Comparison of ENCODE assay signal across 13 mouse cellular contexts in genomic region chr6:129535723-129536122, GRCm38 (mm10). TPM values are rescaled to one million over a fixed set of nuclear protein-coding genes. Genes with fewer than 3 reads are reported as not detected.
DNase-seq lines count a peak whose midpoint lies in the region; ATAC-seq and TF ChIP-seq lines count a peak whose summit lies in the region.
"Had no signal": no experiment of that assay in that cellular context is flagged by ENCODE, and none has a peak within 500 bp of the region (broad histone marks: within the 10 kb centered on the region; RNA-seq: fewer than 3 reads in every experiment).

No protein-coding gene starts in this region.

- no peak overlapping the region for H3K9ac ChIP-seq in hindbrain, embryonic 11.5 days (ENCODE audit: low read depth, low read length)
- no peak overlapping the region for H3K9ac ChIP-seq in stomach, embryonic 16.5 days (ENCODE audit: low read length)
- H3K9ac ChIP-seq in stomach, postnatal 0 days (ENCODE audit: low read length): no peak overlapping the region
- no peak overlapping the region for H3K9ac ChIP-seq in intestine, embryonic 16.5 days (ENCODE audit: low read depth, low read length)
- H3K9ac ChIP-seq: embryonic facial prominence, embryonic 12.5 days had no signal

- H3K4me1 ChIP-seq in hindbrain, embryonic 10.5 days (replicated peaks): peaks cover 23% of the 10 kb centered on the region
- no peaks in the 10 kb centered on the region for H3K4me1 ChIP-seq in hindbrain, embryonic 11.5 days (replicated peaks; ENCODE audit: control insufficient read depth, insufficient read depth, low read length)
- peaks cover 18% of the 10 kb centered on the region for H3K4me1 ChIP-seq in stomach, embryonic 16.5 days (ENCODE audit: control insufficient read depth, insufficient read depth, low read length)
- 0 out of 2 replicates have a peak, but pooled peaks cover 2% of the 10 kb centered on the region for H3K4me1 ChIP-seq in stomach, postnatal 0 days (replicated peaks; ENCODE audit: control insufficient read depth, insufficient read depth)
- H3K4me1 ChIP-seq in intestine, embryonic 16.5 days (ENCODE audit: control insufficient read depth, insufficient read depth, low read length): peaks cover 10% of the 10 kb centered on the region

- WGBS in hindbrain, embryonic 10.5 days: 87% methylated on average over 4 of the region's 4 CpGs
- WGBS in hindbrain, embryonic 11.5 days: 83% methylated on average over 4 of the region's 4 CpGs
- 68% methylated on average over 4 of the region's 4 CpGs for WGBS in stomach, embryonic 16.5 days
- 59% methylated on average over 4 of the region's 4 CpGs for WGBS in stomach, postnatal 0 days
- WGBS in intestine, embryonic 16.5 days: 63% methylated on average over 4 of the region's 4 CpGs

- H3K9me3 ChIP-seq in hindbrain, embryonic 10.5 days: no peaks in the 10 kb centered on the region
- H3K9me3 ChIP-seq in hindbrain, embryonic 11.5 days (ENCODE audit: control insufficient read depth, low read length): no peaks in the 10 kb centered on the region
- H3K9me3 ChIP-seq in stomach, embryonic 16.5 days (replicated peaks; ENCODE audit: control insufficient read depth, low read length): no peaks in the 10 kb centered on the region
- H3K9me3 ChIP-seq in stomach, postnatal 0 days (ENCODE audit: control insufficient read depth, low read length): no peaks in the 10 kb centered on the region
- no peaks in the 10 kb centered on the region for H3K9me3 ChIP-seq in intestine, embryonic 16.5 days (ENCODE audit: control insufficient read depth, low read length)
- H3K9me3 ChIP-seq: embryonic facial prominence, embryonic 12.5 days; G1E had no signal

- no peak for DNase-seq in hindbrain, embryonic 10.5 days (ENCODE audit: low spot score)
- no peak for DNase-seq in hindbrain, embryonic 11.5 days (ENCODE audit: low spot score)
- no peak for DNase-seq in stomach, postnatal 0 days (ENCODE audit: low spot score)
- DNase-seq in thymus, postnatal 25 days: no peak
- DNase-seq in adrenal gland, postnatal 25 days: no peak
- DNase-seq in adrenal gland, adult 2 months: no peak
- DNase-seq: thymus, adult 18-20 months had no signal

- H3K27me3 ChIP-seq in hindbrain, embryonic 10.5 days (ENCODE audit: insufficient read depth, poor library complexity, severe bottlenecking): no peaks in the 10 kb centered on the region
- no peaks in the 10 kb centered on the region for H3K27me3 ChIP-seq in hindbrain, embryonic 11.5 days (ENCODE audit: control insufficient read depth, insufficient read depth, low read length)
- H3K27me3 ChIP-seq in stomach, embryonic 16.5 days (ENCODE audit: control insufficient read depth, insufficient read depth, low read length): no peaks in the 10 kb centered on the region
- no peaks in the 10 kb centered on the region for H3K27me3 ChIP-seq in stomach, postnatal 0 days (ENCODE audit: control insufficient read depth, insufficient read depth, low read length)
- no peaks in the 10 kb centered on the region for H3K27me3 ChIP-seq in intestine, embryonic 16.5 days (replicated peaks; ENCODE audit: control insufficient read depth, insufficient read depth, low read length)
- H3K27me3 ChIP-seq: embryonic facial prominence, embryonic 12.5 days had no signal

- ATAC-seq in hindbrain, embryonic 11.5 days (ENCODE audit: low FRiP score): no peak
- no peak for ATAC-seq in stomach, embryonic 16.5 days (ENCODE audit: insufficient read depth, low FRiP score)
- ATAC-seq in stomach, postnatal 0 days (ENCODE audit: low FRiP score, low TSS enrichment): no peak
- ATAC-seq in intestine, embryonic 16.5 days: no peak

- H3K4me3 ChIP-seq in hindbrain, embryonic 10.5 days: 0 out of 2 replicates have a peak overlapping the region, but pooled peaks have one; percentile 4
- H3K4me3 ChIP-seq in hindbrain, embryonic 11.5 days (ENCODE audit: low read depth, low read length): no peak overlapping the region
- no peak overlapping the region for H3K4me3 ChIP-seq in stomach, embryonic 16.5 days (replicated peaks; ENCODE audit: low read length)
- no peak overlapping the region for H3K4me3 ChIP-seq in stomach, postnatal 0 days (ENCODE audit: low read depth, low read length)
- no peak overlapping the region for H3K4me3 ChIP-seq in intestine, embryonic 16.5 days (ENCODE audit: low read length)
- H3K4me3 ChIP-seq: embryonic facial prominence, embryonic 12.5 days had no signal

- peaks cover 35% of the 10 kb centered on the region for H3K36me3 ChIP-seq in hindbrain, embryonic 10.5 days
- peaks cover 2% of the 10 kb centered on the region; the same call in 1 of the 2 replicates for H3K36me3 ChIP-seq in hindbrain, embryonic 11.5 days (ENCODE audit: control insufficient read depth, insufficient read depth, low read length)
- H3K36me3 ChIP-seq in stomach, embryonic 16.5 days (ENCODE audit: control insufficient read depth, insufficient read depth, low read length): peaks cover 5% of the 10 kb centered on the region; the same call in 1 of the 2 replicates
- peaks cover 15% of the 10 kb centered on the region for H3K36me3 ChIP-seq in stomach, postnatal 0 days (ENCODE audit: control insufficient read depth, insufficient read depth, low read length)
- H3K36me3 ChIP-seq in intestine, embryonic 16.5 days (ENCODE audit: control insufficient read depth, insufficient read depth, low read length): peaks cover 10% of the 10 kb centered on the region; the same call in 1 of the 2 replicates

- no peak for TF ChIP-seq EP300 in stomach, postnatal 0 days (optimal IDR thresholded peaks at IDR 0.05)

- H3K4me2 ChIP-seq in hindbrain, embryonic 11.5 days (replicated peaks; ENCODE audit: low read depth, low read length): no peak overlapping the region
- peak overlapping the region; percentile 4; the same call in 1 of the 2 replicates for H3K4me2 ChIP-seq in stomach, embryonic 16.5 days (ENCODE audit: low read depth, low read length)
- H3K4me2 ChIP-seq in stomach, postnatal 0 days (replicated peaks; ENCODE audit: low read depth): no peak overlapping the region
- 0 out of 2 replicates have a peak overlapping the region, but pooled peaks have one; percentile 4 for H3K4me2 ChIP-seq in intestine, embryonic 16.5 days (ENCODE audit: low read depth, low read length)
- H3K4me2 ChIP-seq: embryonic facial prominence, embryonic 12.5 days had no signal

- no peak overlapping the region for H3K27ac ChIP-seq in hindbrain, embryonic 10.5 days
- no peak overlapping the region for H3K27ac ChIP-seq in hindbrain, embryonic 11.5 days (ENCODE audit: low read depth, low read length)
- H3K27ac ChIP-seq in stomach, embryonic 16.5 days (ENCODE audit: low read length): no peak overlapping the region
- no peak overlapping the region for H3K27ac ChIP-seq in stomach, postnatal 0 days (replicated peaks)
- H3K27ac ChIP-seq in intestine, embryonic 16.5 days (ENCODE audit: low read length): no peak overlapping the region
- H3K27ac ChIP-seq: embryonic facial prominence, embryonic 12.5 days had no signal

- TF ChIP-seq CTCF in stomach, postnatal 0 days (IDR thresholded peaks at IDR 0.05; ENCODE audit: low read depth): no peak

RNA-seq across cellular contexts. Expression of gene Gabarapl1, which starts 2.8 kb away (rescaled TPM):
- 49.1 and 68.0 TPM in 2 replicates for polyA plus RNA-seq in hindbrain, embryonic 10.5 days (2016; fragmentation: Nextera tagmentation; extraction: Ambion mirVana)
- 22.7 and 26.7 TPM in 2 replicates for polyA plus RNA-seq in hindbrain, embryonic 11.5 days (2014; fragmentation: Nextera tagmentation; extraction: Ambion mirVana)
- polyA plus RNA-seq in stomach, embryonic 16.5 days (2015; fragmentation: Nextera tagmentation; extraction: Ambion mirVana): 42.8 and 44.6 TPM in 2 replicates
- 45.7 and 46.8 TPM in 2 replicates for polyA plus RNA-seq in stomach, postnatal 0 days (2015; fragmentation: Nextera tagmentation; extraction: Ambion mirVana)
- 37.9 and 38.7 TPM in 2 replicates for polyA plus RNA-seq in intestine, embryonic 16.5 days (2015; fragmentation: Nextera tagmentation; extraction: Ambion mirVana)
- total RNA-seq in adrenal gland, postnatal 25 days (2021): 251 and 260 TPM in 2 replicates
- 100 to 1,000 TPM; 258 to 360 TPM for total RNA-seq in adrenal gland, adult 2 months (2021)
- 86.4 and 101 TPM in 2 replicates for polyA plus RNA-seq in adrenal gland, adult 2 months (2012; rRNA removed)

RNA-seq across cellular contexts. Expression of gene Tmem52b, which starts 23.4 kb away (rescaled TPM):
- not detected in 2 replicates for polyA plus RNA-seq in hindbrain, embryonic 10.5 days (2016; fragmentation: Nextera tagmentation; extraction: Ambion mirVana)
- not detected in 2 replicates for polyA plus RNA-seq in hindbrain, embryonic 11.5 days (2014; fragmentation: Nextera tagmentation; extraction: Ambion mirVana)
- polyA plus RNA-seq in stomach, embryonic 16.5 days (2015; fragmentation: Nextera tagmentation; extraction: Ambion mirVana): not detected in 2 replicates
- 0.04 and 0.11 TPM in 2 replicates for polyA plus RNA-seq in stomach, postnatal 0 days (2015; fragmentation: Nextera tagmentation; extraction: Ambion mirVana)
- polyA plus RNA-seq in intestine, embryonic 16.5 days (2015; fragmentation: Nextera tagmentation; extraction: Ambion mirVana): 0.11 TPM in 1 of 2 replicates, not detected in the other
- total RNA-seq in adrenal gland, postnatal 25 days (2021): not detected in 2 replicates
- not detected for total RNA-seq in adrenal gland, adult 2 months (2021)
- not detected in 2 replicates for polyA plus RNA-seq in adrenal gland, adult 2 months (2012; rRNA removed)
- total RNA-seq: heart, adult 8-10 months had no signal
- polyA plus RNA-seq: embryonic facial prominence, embryonic 12.5 days; G1E had no signal

RNA-seq across cellular contexts. Expression of gene Olr1, which starts 28.8 kb away (rescaled TPM):
- 0.09 TPM in 1 of 2 replicates, not detected in the other for polyA plus RNA-seq in hindbrain, embryonic 10.5 days (2016; fragmentation: Nextera tagmentation; extraction: Ambion mirVana)
- 0.14 TPM in 1 of 2 replicates, not detected in the other for polyA plus RNA-seq in hindbrain, embryonic 11.5 days (2014; fragmentation: Nextera tagmentation; extraction: Ambion mirVana)
- polyA plus RNA-seq in stomach, embryonic 16.5 days (2015; fragmentation: Nextera tagmentation; extraction: Ambion mirVana): 0.07 and 0.15 TPM in 2 replicates
- 0.08 and 0.22 TPM in 2 replicates for polyA plus RNA-seq in stomach, postnatal 0 days (2015; fragmentation: Nextera tagmentation; extraction: Ambion mirVana)
- 0.06 TPM in 1 of 2 replicates, not detected in the other for polyA plus RNA-seq in intestine, embryonic 16.5 days (2015; fragmentation: Nextera tagmentation; extraction: Ambion mirVana)
- 0.24 TPM in 1 of 2 replicates, not detected in the other for total RNA-seq in adrenal gland, postnatal 25 days (2021)
- under 1 TPM; 0.07 to 0.26 TPM for total RNA-seq in adrenal gland, adult 2 months (2021)
- polyA plus RNA-seq in adrenal gland, adult 2 months (2012; rRNA removed): not detected in 2 replicates
- polyA plus RNA-seq: G1E had no signal

RNA-seq across cellular contexts. Expression of gene Klre1, which starts 42.0 kb away (rescaled TPM):
- polyA plus RNA-seq in hindbrain, embryonic 10.5 days (2016; fragmentation: Nextera tagmentation; extraction: Ambion mirVana): not detected in 2 replicates
- polyA plus RNA-seq in hindbrain, embryonic 11.5 days (2014; fragmentation: Nextera tagmentation; extraction: Ambion mirVana): 0.11 TPM in 1 of 2 replicates, not detected in the other
- not detected in 2 replicates for polyA plus RNA-seq in stomach, embryonic 16.5 days (2015; fragmentation: Nextera tagmentation; extraction: Ambion mirVana)
- not detected in 2 replicates for polyA plus RNA-seq in stomach, postnatal 0 days (2015; fragmentation: Nextera tagmentation; extraction: Ambion mirVana)
- not detected in 2 replicates for polyA plus RNA-seq in intestine, embryonic 16.5 days (2015; fragmentation: Nextera tagmentation; extraction: Ambion mirVana)
- not detected in 2 replicates for total RNA-seq in adrenal gland, postnatal 25 days (2021)
- total RNA-seq in adrenal gland, adult 2 months (2021): under 1 TPM; 0.24 to 0.26 TPM
- 0.07 TPM in 1 of 2 replicates, not detected in the other for polyA plus RNA-seq in adrenal gland, adult 2 months (2012; rRNA removed)
- total RNA-seq: heart, adult 8-10 months had no signal
- polyA plus RNA-seq: embryonic facial prominence, embryonic 12.5 days; G1E; lung, embryonic 16.5 days had no signal

RNA-seq across cellular contexts. Expression of gene Klrd1, which starts 55.9 kb away (rescaled TPM):
- not detected in 2 replicates for polyA plus RNA-seq in hindbrain, embryonic 10.5 days (2016; fragmentation: Nextera tagmentation; extraction: Ambion mirVana)
- polyA plus RNA-seq in hindbrain, embryonic 11.5 days (2014; fragmentation: Nextera tagmentation; extraction: Ambion mirVana): not detected in 2 replicates
- 0.76 and 1.1 TPM in 2 replicates for polyA plus RNA-seq in stomach, embryonic 16.5 days (2015; fragmentation: Nextera tagmentation; extraction: Ambion mirVana)
- polyA plus RNA-seq in stomach, postnatal 0 days (2015; fragmentation: Nextera tagmentation; extraction: Ambion mirVana): 0.27 and 0.53 TPM in 2 replicates
- polyA plus RNA-seq in intestine, embryonic 16.5 days (2015; fragmentation: Nextera tagmentation; extraction: Ambion mirVana): 1.6 and 2.4 TPM in 2 replicates
- not detected in 2 replicates for total RNA-seq in adrenal gland, postnatal 25 days (2021)
- total RNA-seq in adrenal gland, adult 2 months (2021): under 1 TPM in 1 of 2 experiments, not detected in 1; 0.79 TPM
- 0.11 TPM in 1 of 2 replicates, not detected in the other for polyA plus RNA-seq in adrenal gland, adult 2 months (2012; rRNA removed)
- total RNA-seq: G1E had no signal
- polyA plus RNA-seq: embryonic facial prominence, embryonic 12.5 days; G1E had no signal

Comparison
In these comparisons a context has a peak if more than half of its experiments do, and no peak if none do; other contexts are left out.
1. H3K4me2 ChIP-seq: peak in stomach, embryonic 16.5 days (single experiment) and intestine, embryonic 16.5 days (single experiment); none in hindbrain, embryonic 11.5 days (single experiment) and stomach, postnatal 0 days (single experiment).